Mouse (Mus musculus) heart, embryonic 14.5 days (tissue): ENCODE data around the gene Ar. TPM values are rescaled to one million over a fixed set of nuclear protein-coding genes. Genes with fewer than 3 reads are reported as not detected.

Source experiments
- ATAC-seq: fragments of 200-750 bp; cut with Nextera tagmentation; 2 replicates; pipeline ENCODE4 v1.8.0; 2017; ENCODE audit warnings: low read depth, moderate TSS enrichment; ENCODE audit not compliant: insufficient number of reproducible peaks, insufficient read depth, low FRiP score
- H3K27ac ChIP-seq, 2 experiments: fragments of 200-500 bp in 1 of 2; fragments of 300-500 bp in 1 of 2; sonication (generic) in 1 of 2; replicated peaks in 1 of 2; 2 replicates each; pipeline ENCODE4 v1.5.1; 2012 to 2014; ENCODE audit warnings: low read depth in 2 of 2, low read length in 2 of 2, control low read depth in 1 of 2, mild to moderate bottlenecking in 1 of 2, mixed read lengths in 1 of 2; ENCODE audit not compliant: control insufficient read depth in 1 of 2, insufficient read depth in 1 of 2
- H3K27me3 ChIP-seq: fragments of 300-500 bp; sonication (generic); 2 replicates; pipeline ENCODE4 v1.6.1; 2014; ENCODE audit warnings: mild to moderate bottlenecking, low read length, control low read depth; ENCODE audit not compliant: control insufficient read depth, insufficient read depth
- H3K36me3 ChIP-seq: fragments of 300-500 bp; sonication (generic); 2 replicates; pipeline ENCODE4 v1.6.1; 2014; ENCODE audit warnings: mild to moderate bottlenecking, control low read depth, low read length, mixed read lengths; ENCODE audit not compliant: control insufficient read depth, insufficient read depth
- H3K4me1 ChIP-seq, 2 experiments: fragments of 200-500 bp in 1 of 2; fragments of 300-500 bp in 1 of 2; sonication (generic) in 1 of 2; 2 replicates each; pipeline ENCODE4 v1.6.1; 2012 to 2014; ENCODE audit warnings: low read length in 2 of 2, control low read depth in 1 of 2, mixed read lengths in 1 of 2; ENCODE audit not compliant: control insufficient read depth in 2 of 2, insufficient read depth in 2 of 2
- H3K4me2 ChIP-seq: fragments of 300-500 bp; sonication (generic); 2 replicates; pipeline ENCODE4 v1.6.1; 2014; ENCODE audit warnings: mild to moderate bottlenecking, low read length
- H3K4me3 ChIP-seq, 2 experiments: fragments of 200-500 bp in 1 of 2; fragments of 300-500 bp in 1 of 2; sonication (generic) in 1 of 2; 2 replicates each; pipeline ENCODE4 v1.5.1; 2012 to 2014; ENCODE audit warnings: low read length in 2 of 2, mild to moderate bottlenecking in 2 of 2, control low read depth in 1 of 2, low read depth in 1 of 2, moderate library complexity in 1 of 2; ENCODE audit not compliant: control insufficient read depth in 1 of 2, insufficient read depth in 1 of 2
- H3K9ac ChIP-seq: fragments of 300-500 bp; sonication (generic); 2 replicates; pipeline ENCODE4 v1.6.1; 2014; ENCODE audit warnings: mild to moderate bottlenecking, low read length
- H3K9me3 ChIP-seq: fragments of 300-500 bp; sonication (generic); 2 replicates; pipeline ENCODE4 v1.6.1; 2016; ENCODE audit warnings: low read length, control low read depth; ENCODE audit not compliant: control insufficient read depth
- WGBS: fragments of 180-500 bp; shearing (Covaris S2); extraction: QIAGEN DNeasy Blood & Tissue Kit; methylation state at CpG from one replicate; pipeline ENCODE4 v1.1.7; 2014; 5-methylcytosine and 5-hydroxymethylcytosine counted together
- polyA plus RNA-seq: library from polyadenylated mRNA; unstranded; fragments of >200 nt; fragmentation: Nextera tagmentation; extraction: Ambion mirVana; gene quantifications from 2 replicates; pipeline ENCODE4 v1.2.1, GENCODE M21; 2014

Gene Ar
- polyA plus RNA-seq, 1 experiment from 2014 or later = 0.30 TPM

GRCm38 (mm10) chrX:98239011-98239410 is 90.4 kb downstream of the Ar start:
- no peaks in the 10 kb centered on the region for H3K9me3 ChIP-seq

DNA sequence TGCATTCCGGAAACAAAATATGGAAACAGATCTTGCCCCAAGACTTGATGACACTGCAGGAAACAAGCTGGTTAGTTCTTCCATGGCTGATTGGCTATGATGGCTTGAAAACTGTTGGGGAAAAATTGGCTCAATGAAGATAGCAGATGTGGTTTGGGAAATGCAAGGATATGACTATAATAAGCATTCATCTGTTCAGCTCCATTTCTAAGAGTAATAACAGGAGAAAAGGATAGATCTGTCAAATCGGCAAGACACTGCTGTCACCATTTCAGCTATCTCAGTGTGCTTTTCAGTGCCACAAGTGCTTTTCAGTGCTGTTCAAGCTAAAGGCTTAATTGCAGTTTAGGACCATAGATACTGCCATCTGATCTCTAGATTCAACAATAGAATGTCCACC is 96.5 kb downstream of the Ar start:
- no peak for ATAC-seq
- 85% methylated on average over 2 of the region's 2 CpGs for WGBS
- Histone ChIP-seq H3K4me2 (no peak overlapping the region), H3K9me3 (no peaks in the 10 kb centered on the region), H3K9ac (no peak overlapping the region), H3K27me3 (no peaks in the 10 kb centered on the region), H3K4me1 (no peaks in the 10 kb centered on the region), H3K36me3 (no peaks in the 10 kb centered on the region), H3K27ac (no peak overlapping the region), H3K4me3 (no peak overlapping the region)

More at GRCm38 (mm10) chrX:98239011-98239410, 90.4 kb downstream of the Ar start:
- no peak overlapping the region for H3K9ac ChIP-seq
- no peak overlapping the region for H3K27ac ChIP-seq
- no peaks in the 10 kb centered on the region for H3K27me3 ChIP-seq
- H3K4me1 ChIP-seq = no peaks in the 10 kb centered on the region
- H3K36me3 ChIP-seq = no peaks in the 10 kb centered on the region
- ATAC-seq = no peak
- no peak overlapping the region for H3K4me2 ChIP-seq
- 71% methylated on average over 4 of the region's 4 CpGs for WGBS
- H3K4me3 ChIP-seq = no peak overlapping the region

- ATAC-seq = no peak
- Histone ChIP-seq H3K36me3 (no peaks in the 10 kb centered on the region), H3K27ac (no peak overlapping the region), H3K27me3 (no peaks in the 10 kb centered on the region), H3K4me2 (no peak overlapping the region), H3K4me3 (no peak overlapping the region), H3K9ac (no peak overlapping the region), H3K9me3 (no peaks in the 10 kb centered on the region), H3K4me1 (no peaks in the 10 kb centered on the region)
- WGBS = 67% methylated on average over 4 of the region's 4 CpGs
Measured at GRCm38 (mm10) chrX:98248363-98248762, 99.8 kb downstream of the Ar start.

DNA sequence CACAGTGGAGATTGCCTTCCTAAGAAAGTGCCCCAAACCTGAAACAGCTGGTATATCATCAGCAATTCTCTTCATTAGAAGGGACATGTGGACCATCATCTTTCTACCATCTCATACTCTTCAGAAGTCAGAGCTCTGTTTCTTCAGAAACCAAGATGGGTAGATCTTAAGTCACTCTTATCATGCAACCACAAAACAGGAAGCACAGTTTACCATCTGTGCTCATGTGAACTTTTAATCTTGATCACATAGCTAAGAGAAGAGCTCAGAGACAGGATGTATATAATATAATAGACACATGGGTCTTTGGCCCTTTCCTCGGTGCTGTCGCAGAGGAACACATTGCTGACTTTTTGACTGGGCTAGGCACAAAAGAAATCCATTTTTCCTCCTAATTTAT is 111.1 kb downstream of the Ar start:
- 83% methylated on average over 2 of the region's 2 CpGs for WGBS
- H3K27ac ChIP-seq = no peak overlapping the region
- no peaks in the 10 kb centered on the region for H3K4me1 ChIP-seq
- no peak overlapping the region for H3K9ac ChIP-seq
- no peaks in the 10 kb centered on the region for H3K27me3 ChIP-seq
- H3K4me3 ChIP-seq = no peak overlapping the region
- ATAC-seq = no peak
- no peaks in the 10 kb centered on the region for H3K9me3 ChIP-seq
- no peak overlapping the region for H3K4me2 ChIP-seq
- no peaks in the 10 kb centered on the region for H3K36me3 ChIP-seq

DNA sequence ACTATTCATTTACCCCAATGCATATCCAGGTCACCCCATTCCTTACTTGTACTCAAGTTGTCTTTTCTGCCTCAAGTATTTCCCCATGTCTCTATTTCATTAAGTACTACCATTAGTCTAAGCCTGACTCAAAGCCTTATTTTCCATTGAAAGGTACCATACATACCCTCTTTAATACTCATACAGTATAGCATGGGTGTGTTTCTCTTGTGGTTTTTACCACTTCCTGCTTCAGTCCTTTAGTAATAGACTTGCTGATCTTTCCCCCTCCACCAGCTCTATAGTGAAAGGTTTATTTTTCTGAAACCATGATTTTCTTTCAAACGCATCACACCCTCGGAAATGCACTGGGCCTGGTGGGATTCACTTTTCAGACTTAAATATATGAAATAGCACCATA is 117.2 kb downstream of the Ar start:
- Histone ChIP-seq H3K4me3 (no peak overlapping the region), H3K4me2 (no peak overlapping the region), H3K4me1 (no peaks in the 10 kb centered on the region), H3K27ac (no peak overlapping the region), H3K27me3 (no peaks in the 10 kb centered on the region), H3K9ac (no peak overlapping the region), H3K36me3 (no peaks in the 10 kb centered on the region), H3K9me3 (no peaks in the 10 kb centered on the region)
- WGBS = 81% methylated on average over 2 of the region's 2 CpGs
- no peak for ATAC-seq

- H3K4me2 ChIP-seq = no peak overlapping the region
- no peak for ATAC-seq
- no peaks in the 10 kb centered on the region for H3K4me1 ChIP-seq
- H3K9me3 ChIP-seq = no peaks in the 10 kb centered on the region
- H3K27ac ChIP-seq = no peak overlapping the region
- no peaks in the 10 kb centered on the region for H3K27me3 ChIP-seq
- H3K9ac ChIP-seq = no peak overlapping the region
- no peak overlapping the region for H3K4me3 ChIP-seq
- H3K36me3 ChIP-seq = no peaks in the 10 kb centered on the region
Measured at GRCm38 (mm10) chrX:98271361-98271760, 122.8 kb downstream of the Ar start.

GRCm38 (mm10) chrX:98291763-98292162 is 143.2 kb downstream of the Ar start:
- ATAC-seq = no peak
- Histone ChIP-seq H3K27me3 (no peaks in the 10 kb centered on the region), H3K4me2 (no peak overlapping the region), H3K36me3 (no peaks in the 10 kb centered on the region), H3K4me1 (no peaks in the 10 kb centered on the region), H3K4me3 (no peak overlapping the region), H3K9me3 (no peaks in the 10 kb centered on the region), H3K9ac (no peak overlapping the region), H3K27ac (no peak overlapping the region)
- 49% methylated on average over 1 of the region's 1 CpGs for WGBS

DNA sequence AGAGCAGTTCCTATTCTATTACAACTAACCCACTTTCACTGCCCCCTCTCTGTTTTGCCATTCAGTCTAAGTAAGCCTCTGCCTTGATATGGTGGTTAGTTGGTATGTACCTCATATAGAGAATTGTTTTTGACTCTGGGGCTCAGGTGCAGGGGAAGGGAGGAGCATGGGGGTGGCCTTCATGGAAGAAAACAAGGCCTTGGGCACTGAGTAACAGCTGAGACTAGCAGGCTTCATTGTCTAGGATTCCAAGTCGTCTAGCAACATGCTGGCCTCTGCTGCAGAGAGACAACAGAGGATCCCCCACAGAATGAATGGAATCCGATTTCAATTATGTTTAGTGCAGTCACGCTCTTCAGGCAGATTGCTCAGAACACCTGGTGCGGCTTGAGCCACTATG is 152.1 kb downstream of the Ar start:
- no peaks in the 10 kb centered on the region for H3K27me3 ChIP-seq
- H3K4me1 ChIP-seq = no peaks in the 10 kb centered on the region
- no peak overlapping the region for H3K27ac ChIP-seq
- no peak overlapping the region for H3K4me3 ChIP-seq
- H3K4me2 ChIP-seq = no peak overlapping the region
- 53% methylated on average over 4 of the region's 4 CpGs for WGBS
- H3K36me3 ChIP-seq = no peaks in the 10 kb centered on the region
- no peaks in the 10 kb centered on the region for H3K9me3 ChIP-seq
- ATAC-seq = no peak
- no peak overlapping the region for H3K9ac ChIP-seq
